Comparison of ENCODE assay signal across 19 mouse cellular contexts in the genomic region with DNA sequence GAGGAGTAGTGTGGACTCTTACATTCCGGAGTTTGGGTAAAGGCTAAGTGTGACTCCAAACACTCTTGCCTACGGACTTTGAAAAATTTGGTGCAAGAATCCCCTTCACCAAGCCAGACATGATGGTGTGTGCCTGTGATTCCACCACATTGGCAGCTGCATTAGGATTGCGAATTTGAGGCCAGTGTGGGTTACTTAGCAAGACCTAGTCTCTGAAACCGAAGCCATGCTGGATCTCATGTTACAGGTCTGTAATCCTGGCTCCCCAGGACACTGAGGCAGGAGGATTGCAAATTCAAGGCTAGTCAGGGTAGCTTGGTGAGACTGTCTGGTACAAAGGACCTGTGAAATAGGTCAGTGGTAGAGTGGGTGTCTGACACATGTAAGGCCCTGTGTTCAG. TPM values are rescaled to one million over a fixed set of nuclear protein-coding genes. Genes with fewer than 3 reads are reported as not detected.
DNase-seq lines count a peak whose midpoint lies in the region; ATAC-seq and TF ChIP-seq lines count a peak whose summit lies in the region.
"Had no signal": no experiment of that assay in that cellular context is flagged by ENCODE, and none has a peak within 500 bp of the region (broad histone marks: within the 10 kb centered on the region; RNA-seq: fewer than 3 reads in every experiment).

No protein-coding gene starts in this region.

- WGBS in hindbrain, postnatal 0 days, result 94% methylated on average over 4 of the region's 4 CpGs
- 86% methylated on average over 4 of the region's 4 CpGs for WGBS in hindbrain, embryonic 11.5 days
- WGBS in lung, embryonic 15.5 days, result 84% methylated on average over 4 of the region's 4 CpGs
- 77% methylated on average over 4 of the region's 4 CpGs for WGBS in liver, embryonic 16.5 days (ENCODE audit: insufficient replicate concordance)

- H3K9ac ChIP-seq in hindbrain, postnatal 0 days (replicated peaks; ENCODE audit: low read length), result no peak overlapping the region
- H3K9ac ChIP-seq in hindbrain, embryonic 11.5 days (ENCODE audit: low read depth, low read length), result no peak overlapping the region
- H3K9ac ChIP-seq in lung, embryonic 15.5 days, result no peak overlapping the region
- H3K9ac ChIP-seq in liver, embryonic 16.5 days (ENCODE audit: low read depth, low read length), result 0 out of 2 replicates have a peak overlapping the region, but pooled peaks have one; percentile 21
- H3K9ac ChIP-seq: forebrain, embryonic 13.5 days; limb, embryonic 12.5 days had no signal

- no peaks in the 10 kb centered on the region for H3K9me3 ChIP-seq in hindbrain, postnatal 0 days (ENCODE audit: low read length)
- no peaks in the 10 kb centered on the region for H3K9me3 ChIP-seq in hindbrain, embryonic 11.5 days (ENCODE audit: control insufficient read depth, low read length)
- no peaks in the 10 kb centered on the region for H3K9me3 ChIP-seq in lung, embryonic 15.5 days
- no peaks in the 10 kb centered on the region for H3K9me3 ChIP-seq in liver, embryonic 16.5 days (replicated peaks; ENCODE audit: control insufficient read depth, low read length)
- H3K9me3 ChIP-seq: forebrain, embryonic 13.5 days; limb, embryonic 12.5 days; megakaryocyte, embryonic 14.5 days had no signal

- H3K4me3 ChIP-seq in hindbrain, postnatal 0 days (ENCODE audit: low read length), result no peak overlapping the region
- no peak overlapping the region for H3K4me3 ChIP-seq in hindbrain, embryonic 11.5 days (ENCODE audit: low read depth, low read length)
- no peak overlapping the region for H3K4me3 ChIP-seq in lung, embryonic 15.5 days
- no peak overlapping the region for H3K4me3 ChIP-seq in liver, embryonic 16.5 days (ENCODE audit: low read depth, low read length)
- H3K4me3 ChIP-seq: forebrain, embryonic 13.5 days; limb, embryonic 12.5 days; megakaryocyte, embryonic 14.5 days had no signal

- peaks cover 21% of the 10 kb centered on the region for H3K4me1 ChIP-seq in hindbrain, postnatal 0 days (ENCODE audit: insufficient read depth, low read length)
- peaks cover 2% of the 10 kb centered on the region; the same call in 1 of the 2 replicates for H3K4me1 ChIP-seq in hindbrain, embryonic 11.5 days (replicated peaks; ENCODE audit: control insufficient read depth, insufficient read depth, low read length)
- peaks cover 51% of the 10 kb centered on the region for H3K4me1 ChIP-seq in lung, embryonic 15.5 days
- H3K4me1 ChIP-seq in liver, embryonic 16.5 days (ENCODE audit: control insufficient read depth, low read depth, low read length), result peaks cover 42% of the 10 kb centered on the region

- H3K4me2 ChIP-seq in hindbrain, postnatal 0 days (ENCODE audit: low read depth, low read length), result no peak overlapping the region
- H3K4me2 ChIP-seq in hindbrain, embryonic 11.5 days (replicated peaks; ENCODE audit: low read depth, low read length), result no peak overlapping the region
- no peak overlapping the region for H3K4me2 ChIP-seq in lung, embryonic 15.5 days
- no peak overlapping the region for H3K4me2 ChIP-seq in liver, embryonic 16.5 days (ENCODE audit: low read depth, low read length)
- H3K4me2 ChIP-seq: forebrain, embryonic 13.5 days; limb, embryonic 12.5 days had no signal

- no peak for ATAC-seq in hindbrain, postnatal 0 days
- ATAC-seq in hindbrain, embryonic 11.5 days (ENCODE audit: low FRiP score), result no peak
- no peak for ATAC-seq in lung, embryonic 15.5 days (ENCODE audit: borderline replicate concordance, extremely low read depth, low FRiP score, low TSS enrichment)
- no peak for ATAC-seq in liver, embryonic 16.5 days (ENCODE audit: low read depth)
- ATAC-seq: forebrain, embryonic 13.5 days; inflammation-experienced regulatory T-cells, adult 6 months; lung, postnatal 0 days; midbrain, embryonic 16.5 days; Patski had no signal

- DNase-seq in heart, adult 11 months, result peak; percentile 88
- DNase-seq in heart, adult 9 months (ENCODE audit: low spot score in 2 of 2), result no peak
- no peak for DNase-seq in hindbrain, postnatal 0 days (ENCODE audit: low spot score)
- DNase-seq in hindbrain, embryonic 11.5 days (ENCODE audit: low spot score), result no peak
- no peak for DNase-seq in lung, postnatal 4 days
- DNase-seq in embryo, embryonic 10.5 days (ENCODE audit: low spot score), result no peak
- DNase-seq: B cell, adult 2 months; cerebellum, adult 11 months; thymus, adult 2 months had no signal

- H3K36me3 ChIP-seq in hindbrain, postnatal 0 days (ENCODE audit: insufficient read depth, low read length), result no peaks in the 10 kb centered on the region
- H3K36me3 ChIP-seq in hindbrain, embryonic 11.5 days (ENCODE audit: control insufficient read depth, insufficient read depth, low read length), result no peaks in the 10 kb centered on the region
- H3K36me3 ChIP-seq in lung, embryonic 15.5 days, result 0 out of 2 replicates have a peak, but pooled peaks cover 6% of the 10 kb centered on the region
- H3K36me3 ChIP-seq in liver, embryonic 16.5 days (ENCODE audit: control insufficient read depth, insufficient read depth), result peaks cover 4% of the 10 kb centered on the region; the same call in 1 of the 2 replicates

- H3K27ac ChIP-seq in hindbrain, postnatal 0 days, result 0 out of 2 replicates have a peak overlapping the region, but pooled peaks have one; percentile 63
- H3K27ac ChIP-seq in hindbrain, embryonic 11.5 days (ENCODE audit: low read depth, low read length), result no peak overlapping the region
- H3K27ac ChIP-seq in lung, embryonic 15.5 days, result peak overlapping the region; percentile 90; the same call in 1 of the 2 replicates
- H3K27ac ChIP-seq in liver, embryonic 16.5 days (ENCODE audit: low read length), result peak overlapping the region; percentile 88
- H3K27ac ChIP-seq: forebrain, embryonic 13.5 days had no signal

- TF ChIP-seq CTCF in hindbrain, postnatal 0 days (IDR thresholded peaks at IDR 0.05; ENCODE audit: low read depth), result no peak

- H3K27me3 ChIP-seq in hindbrain, postnatal 0 days (ENCODE audit: insufficient read depth, low read length), result no peaks in the 10 kb centered on the region
- no peaks in the 10 kb centered on the region for H3K27me3 ChIP-seq in hindbrain, embryonic 11.5 days (ENCODE audit: control insufficient read depth, insufficient read depth, low read length)
- no peaks in the 10 kb centered on the region for H3K27me3 ChIP-seq in lung, embryonic 15.5 days
- no peaks in the 10 kb centered on the region for H3K27me3 ChIP-seq in liver, embryonic 16.5 days (ENCODE audit: control insufficient read depth, insufficient read depth, low read depth, low read length)
- H3K27me3 ChIP-seq: forebrain, embryonic 13.5 days; limb, embryonic 12.5 days; megakaryocyte, embryonic 14.5 days; Patski had no signal

RNA-seq across cellular contexts. Expression of a gene that starts 2.7 kb away (rescaled TPM):
- 95.9 and 108 TPM in 2 replicates for total RNA-seq in hindbrain, postnatal 0 days (2014; rRNA removed)
- 61.3 and 61.9 TPM in 2 replicates for polyA plus RNA-seq in hindbrain, postnatal 0 days (2015; fragmentation: Nextera tagmentation; extraction: Ambion mirVana)
- polyA plus RNA-seq in hindbrain, embryonic 11.5 days (2014; fragmentation: Nextera tagmentation; extraction: Ambion mirVana), result 71.5 and 71.9 TPM in 2 replicates
- polyA plus RNA-seq in lung, embryonic 15.5 days (2015; fragmentation: Nextera tagmentation; extraction: Ambion mirVana), result 75.5 and 80.2 TPM in 2 replicates
- 50.6 and 57.0 TPM in 2 replicates for polyA plus RNA-seq in liver, embryonic 16.5 days (2015; fragmentation: Nextera tagmentation; extraction: Ambion mirVana)

RNA-seq across cellular contexts. Expression of a gene that starts 3.7 kb away (rescaled TPM):
- 77.6 and 87.8 TPM in 2 replicates for total RNA-seq in hindbrain, postnatal 0 days (2014; rRNA removed)
- polyA plus RNA-seq in hindbrain, postnatal 0 days (2015; fragmentation: Nextera tagmentation; extraction: Ambion mirVana), result 55.5 and 55.9 TPM in 2 replicates
- polyA plus RNA-seq in hindbrain, embryonic 11.5 days (2014; fragmentation: Nextera tagmentation; extraction: Ambion mirVana), result 24.0 and 26.1 TPM in 2 replicates
- 29.2 and 30.8 TPM in 2 replicates for polyA plus RNA-seq in lung, embryonic 15.5 days (2015; fragmentation: Nextera tagmentation; extraction: Ambion mirVana)
- polyA plus RNA-seq in liver, embryonic 16.5 days (2015; fragmentation: Nextera tagmentation; extraction: Ambion mirVana), result 34.7 and 40.8 TPM in 2 replicates

RNA-seq across cellular contexts. Expression of a gene that starts 15.3 kb away (rescaled TPM):
- total RNA-seq in hindbrain, postnatal 0 days (2014; rRNA removed), result 148 and 223 TPM in 2 replicates
- 289 and 292 TPM in 2 replicates for polyA plus RNA-seq in hindbrain, postnatal 0 days (2015; fragmentation: Nextera tagmentation; extraction: Ambion mirVana)
- polyA plus RNA-seq in hindbrain, embryonic 11.5 days (2014; fragmentation: Nextera tagmentation; extraction: Ambion mirVana), result 79.4 and 84.8 TPM in 2 replicates
- polyA plus RNA-seq in lung, embryonic 15.5 days (2015; fragmentation: Nextera tagmentation; extraction: Ambion mirVana), result 28.8 and 30.5 TPM in 2 replicates
- 7.5 and 9.4 TPM in 2 replicates for polyA plus RNA-seq in liver, embryonic 16.5 days (2015; fragmentation: Nextera tagmentation; extraction: Ambion mirVana)

RNA-seq across cellular contexts. Expression of a gene that starts 27.8 kb away (rescaled TPM):
- total RNA-seq in hindbrain, postnatal 0 days (2014; rRNA removed), result 0.22 and 2.1 TPM in 2 replicates
- polyA plus RNA-seq in hindbrain, postnatal 0 days (2015; fragmentation: Nextera tagmentation; extraction: Ambion mirVana), result 0.68 and 0.99 TPM in 2 replicates
- polyA plus RNA-seq in hindbrain, embryonic 11.5 days (2014; fragmentation: Nextera tagmentation; extraction: Ambion mirVana), result 0.68 and 0.93 TPM in 2 replicates
- polyA plus RNA-seq in lung, embryonic 15.5 days (2015; fragmentation: Nextera tagmentation; extraction: Ambion mirVana), result not detected in 2 replicates
- not detected in 2 replicates for polyA plus RNA-seq in liver, embryonic 16.5 days (2015; fragmentation: Nextera tagmentation; extraction: Ambion mirVana)
- polyA plus RNA-seq: gonadal fat pad, adult 2 months; inflammation-experienced regulatory T-cells, adult 6 months; limb, embryonic 12.5 days had no signal

RNA-seq across cellular contexts. Expression of a gene that starts 35.7 kb away (rescaled TPM):
- 145 and 147 TPM in 2 replicates for total RNA-seq in hindbrain, postnatal 0 days (2014; rRNA removed)
- 306 and 316 TPM in 2 replicates for polyA plus RNA-seq in hindbrain, postnatal 0 days (2015; fragmentation: Nextera tagmentation; extraction: Ambion mirVana)
- 187 and 192 TPM in 2 replicates for polyA plus RNA-seq in hindbrain, embryonic 11.5 days (2014; fragmentation: Nextera tagmentation; extraction: Ambion mirVana)
- 133 and 136 TPM in 2 replicates for polyA plus RNA-seq in lung, embryonic 15.5 days (2015; fragmentation: Nextera tagmentation; extraction: Ambion mirVana)
- 56.9 and 62.0 TPM in 2 replicates for polyA plus RNA-seq in liver, embryonic 16.5 days (2015; fragmentation: Nextera tagmentation; extraction: Ambion mirVana)
